Mouse (Mus musculus) stomach, postnatal 0 days (tissue): Measurements from ENCODE around the gene Mrpl58. TPM values are rescaled to one million over a fixed set of nuclear protein-coding genes. Genes with fewer than 3 reads are reported as not detected.

Experiments used
- ATAC-seq: fragments of 200-750 bp; cut with Nextera tagmentation; 2 replicates; pipeline ENCODE4 v1.8.0; 2017; ENCODE audit not compliant: low FRiP score, low TSS enrichment
- DNase-seq: peaks from one replicate; pipeline ENCODE4 v3.0.0-alpha.2; 2016; ENCODE audit warnings: low spot score
- H3K27ac ChIP-seq: fragments of 300-500 bp; sonication (generic); replicated peaks from 2 replicates; pipeline ENCODE4 v1.5.1; 2014; ENCODE audit warnings: mild to moderate bottlenecking, control low read depth
- H3K27me3 ChIP-seq: fragments of 300-500 bp; sonication (generic); 2 replicates; pipeline ENCODE4 v1.6.1; 2014; ENCODE audit warnings: low read length; ENCODE audit not compliant: control insufficient read depth, insufficient read depth
- H3K36me3 ChIP-seq: fragments of 300-500 bp; sonication (generic); 2 replicates; pipeline ENCODE4 v1.6.1; 2014; ENCODE audit warnings: low read length, mixed read lengths; ENCODE audit not compliant: control insufficient read depth, insufficient read depth
- H3K4me1 ChIP-seq: fragments of 300-500 bp; sonication (generic); replicated peaks from 2 replicates; pipeline ENCODE4 v1.6.1; 2014; ENCODE audit warnings: antibody characterized with exemption; ENCODE audit not compliant: control insufficient read depth, insufficient read depth
- H3K4me2 ChIP-seq: fragments of 300-500 bp; sonication (generic); replicated peaks from 2 replicates; pipeline ENCODE4 v1.6.1; 2014; ENCODE audit warnings: low read depth, mild to moderate bottlenecking, control low read depth, moderate library complexity
- H3K4me3 ChIP-seq: fragments of 300-500 bp; sonication (generic); 2 replicates; pipeline ENCODE4 v1.5.1; 2014; ENCODE audit warnings: low read depth, low read length, control low read depth
- H3K9ac ChIP-seq: fragments of 300-500 bp; sonication (generic); 2 replicates; pipeline ENCODE4 v1.6.1; 2014; ENCODE audit warnings: mild to moderate bottlenecking, low read length, control low read depth, mixed read lengths
- H3K9me3 ChIP-seq: fragments of 300-500 bp; sonication (generic); 2 replicates; pipeline ENCODE4 v1.6.1; 2016; ENCODE audit warnings: low read length; ENCODE audit not compliant: control insufficient read depth
- CTCF ChIP-seq: IDR thresholded peaks from 2 replicates; pipeline ENCODE4 v1.5.1; 2016; ENCODE audit warnings: antibody characterized with exemption, low read depth, mild to moderate bottlenecking, moderate library complexity
- EP300 ChIP-seq: optimal IDR thresholded peaks from 2 replicates; pipeline ENCODE3; 2016; ENCODE audit warnings: antibody characterized with exemption
- WGBS: fragments of 180-500 bp; shearing (Covaris S2); extraction: QIAGEN DNeasy Blood & Tissue Kit; methylation state at CpG from one replicate; pipeline ENCODE4 v1.1.7; 2014; 5-methylcytosine and 5-hydroxymethylcytosine counted together
- polyA plus RNA-seq: library from polyadenylated mRNA; unstranded; fragments of >200 nt; fragmentation: Nextera tagmentation; extraction: Ambion mirVana; gene quantifications from 2 replicates; pipeline ENCODE4 v1.2.1, GENCODE M21; 2015

Mrpl58 gene
- polyA plus RNA-seq, 1 experiment from 2014 or later: 144 TPM

DNA sequence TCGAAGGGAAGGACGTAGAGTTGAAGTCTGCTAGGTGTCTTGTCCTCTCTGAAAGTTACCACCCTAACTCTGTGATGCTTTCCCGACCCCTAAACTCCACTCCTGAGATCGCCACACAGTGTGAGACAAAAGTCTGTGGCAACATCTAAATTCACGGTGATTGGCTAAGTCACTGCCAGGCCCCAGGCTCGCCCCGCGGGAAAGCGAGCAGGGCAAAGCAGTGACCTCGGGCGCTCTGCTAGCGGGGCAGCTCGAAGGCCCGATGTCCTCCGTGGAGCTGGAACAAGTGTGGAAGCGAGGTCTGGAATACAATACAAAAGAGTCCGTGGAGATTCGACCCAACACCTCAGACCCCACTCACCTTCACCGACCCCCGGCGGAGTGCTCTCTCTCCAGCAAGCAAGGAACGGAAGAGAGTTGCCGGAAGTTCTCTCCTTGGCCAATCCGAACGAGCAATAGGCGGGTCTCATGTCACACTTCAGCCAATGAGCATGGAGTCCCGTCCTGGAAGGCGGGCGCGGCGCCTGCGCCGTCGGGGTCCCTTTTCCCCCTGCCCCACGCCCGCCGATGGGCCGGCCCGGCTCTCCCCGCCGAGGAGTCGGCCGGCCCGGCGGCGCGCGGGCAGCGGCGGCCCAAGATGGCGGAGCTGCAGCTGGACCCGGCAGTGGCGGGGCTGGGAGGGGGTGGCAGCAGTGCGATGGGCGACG is 16.1 kb downstream of the Mrpl58 start, which contains the start of the genes Atp5h and Kctd2:
Gene Atp5h (minus strand): TSS at position 432 of the 707 bp plus-strand sequence.
Gene Kctd2 (plus strand): TSS at position 598 of the 707 bp plus-strand sequence.
- Histone ChIP-seq H3K4me1 (peaks cover 8% of the 10 kb centered on the region; the same call in 1 of the 2 replicates), H3K36me3 (peaks cover 6% of the 10 kb centered on the region), H3K27ac (peak within 1 kb of the TSS; percentile 87), H3K4me3 (peak within 1 kb of the TSS; percentile 88), H3K9me3 (no peaks in the 10 kb centered on the region), H3K9ac (peak within 1 kb of the TSS; percentile 92), H3K4me2 (peak within 1 kb of the TSS; percentile 97), H3K27me3 (no peaks in the 10 kb centered on the region)
- peak; percentile 97 for ATAC-seq
- under 1% methylated on average over 42 of the region's 56 CpGs for WGBS
- peak; percentile 96 for DNase-seq
- no peak for TF ChIP-seq EP300
- TF ChIP-seq CTCF: no peak

DNA sequence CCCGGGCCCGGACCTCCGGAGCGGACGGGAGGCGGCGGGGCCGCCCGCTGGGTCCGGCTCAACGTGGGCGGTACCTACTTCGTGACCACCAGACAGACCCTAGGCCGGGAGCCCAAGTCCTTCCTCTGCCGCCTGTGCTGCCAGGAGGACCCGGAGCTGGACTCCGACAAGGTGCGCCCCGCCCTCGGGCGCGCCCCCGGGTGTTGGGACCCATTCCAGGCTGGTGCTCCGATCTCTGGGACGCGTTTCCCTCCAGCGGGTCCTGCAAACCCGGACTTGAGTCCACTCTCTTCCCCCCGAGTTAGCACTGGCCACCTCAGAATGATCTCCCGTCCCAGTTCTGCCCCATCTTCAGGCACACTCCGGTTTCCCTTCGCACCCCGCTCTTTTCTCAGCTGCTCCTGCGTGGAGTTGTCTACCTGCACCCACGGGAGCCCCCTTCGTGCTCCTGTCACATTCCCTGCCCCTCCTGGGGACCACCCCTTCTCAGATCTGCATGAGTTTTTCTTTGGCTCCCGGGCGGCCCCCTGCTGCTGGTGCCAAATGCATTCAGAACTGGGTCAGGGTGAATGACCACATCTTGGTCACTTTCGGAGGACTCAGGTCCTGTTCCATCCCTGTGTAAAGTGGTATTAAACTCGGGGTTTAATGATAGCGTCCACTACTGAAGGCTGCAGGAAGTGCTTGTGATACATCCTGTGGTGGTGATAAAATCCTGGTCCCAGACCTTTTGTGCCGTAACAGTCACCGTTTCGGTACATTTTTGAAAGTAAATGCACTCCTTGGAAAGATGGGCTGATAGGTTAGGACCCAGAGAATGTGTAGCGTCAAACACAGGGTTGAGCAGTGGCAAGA is 17.0 kb downstream of the Mrpl58 start:
- ATAC-seq (peak; percentile 56), DNase-seq (peak; percentile 81)
- Histone ChIP-seq H3K4me1 (peaks cover 8% of the 10 kb centered on the region; the same call in 1 of the 2 replicates), H3K4me2 (peak overlapping the region; percentile 97), H3K27ac (peak overlapping the region; percentile 87), H3K9me3 (no peaks in the 10 kb centered on the region), H3K36me3 (peaks cover 6% of the 10 kb centered on the region), H3K9ac (peak overlapping the region; percentile 92), H3K27me3 (no peaks in the 10 kb centered on the region), H3K4me3 (peak overlapping the region; percentile 88)
- WGBS: 1% methylated on average over 32 of the region's 45 CpGs
- no peak for TF ChIP-seq EP300
- TF ChIP-seq CTCF: 0 out of 2 replicates have a peak, but pooled peaks have one; percentile 5

DNA sequence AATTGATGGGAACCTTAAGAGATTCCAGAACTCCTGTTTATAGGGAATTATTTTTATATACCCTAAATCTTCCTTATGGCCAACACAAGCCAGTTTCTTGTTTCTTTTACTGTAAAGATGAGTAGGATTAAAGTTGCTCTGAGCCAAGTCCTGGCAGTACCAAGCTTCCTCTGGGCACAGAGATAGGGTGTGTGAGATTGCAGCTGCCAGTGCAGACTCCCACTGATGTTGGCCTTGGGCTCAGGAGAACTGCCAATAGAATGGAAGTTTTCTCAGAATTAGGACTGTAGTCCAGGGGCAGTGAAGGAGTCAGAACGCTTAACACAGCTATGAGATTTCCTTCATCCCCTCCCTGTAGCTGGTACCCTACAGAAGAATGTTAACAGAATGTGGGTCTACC is 17.8 kb downstream of the Mrpl58 start:
- Histone ChIP-seq H3K9ac (no peak overlapping the region), H3K36me3 (peaks cover 4% of the 10 kb centered on the region), H3K4me3 (peak overlapping the region; percentile 88; the same call in 1 of the 2 replicates), H3K27me3 (no peaks in the 10 kb centered on the region), H3K27ac (no peak overlapping the region), H3K4me1 (peaks cover 8% of the 10 kb centered on the region; the same call in 1 of the 2 replicates), H3K9me3 (no peaks in the 10 kb centered on the region), H3K4me2 (peak overlapping the region; percentile 97; the same call in 1 of the 2 replicates)
- DNase-seq (no peak), ATAC-seq (no peak)
- 28% methylated on average over 1 of the region's 1 CpGs for WGBS
- TF ChIP-seq CTCF (no peak), EP300 (no peak)

DNA sequence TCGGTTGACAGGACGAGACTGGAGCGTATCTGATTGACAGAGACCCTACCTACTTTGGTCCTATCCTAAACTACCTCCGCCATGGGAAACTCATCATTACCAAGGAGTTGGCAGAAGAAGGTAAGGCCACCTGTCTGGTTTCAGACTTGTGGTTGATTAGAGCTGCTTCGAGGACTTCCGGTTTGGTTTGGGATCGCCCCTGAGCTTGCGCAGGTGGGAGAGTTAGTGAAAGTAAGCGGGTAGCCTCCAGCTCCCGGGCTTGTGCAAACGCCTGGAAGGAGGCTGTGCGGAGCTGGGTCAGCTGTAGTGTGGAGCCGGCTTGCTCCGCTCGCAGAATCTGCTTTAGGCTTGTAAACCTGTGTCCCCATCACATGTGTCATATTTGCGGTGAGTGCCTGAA is 18.4 kb downstream of the Mrpl58 start:
- H3K27me3 ChIP-seq: no peaks in the 10 kb centered on the region
- no peak overlapping the region for H3K4me3 ChIP-seq
- WGBS: 84% methylated on average over 16 of the region's 16 CpGs
- 0 out of 2 replicates have a peak overlapping the region, but pooled peaks have one; percentile 11 for H3K4me2 ChIP-seq
- H3K9me3 ChIP-seq: no peaks in the 10 kb centered on the region
- peaks cover 3% of the 10 kb centered on the region; the same call in 1 of the 2 replicates for H3K36me3 ChIP-seq
- TF ChIP-seq CTCF (no peak), EP300 (no peak)
- no peak overlapping the region for H3K9ac ChIP-seq
- no peak for DNase-seq
- no peak for ATAC-seq
- H3K4me1 ChIP-seq: peaks cover 8% of the 10 kb centered on the region; the same call in 1 of the 2 replicates
- no peak overlapping the region for H3K27ac ChIP-seq

GRCm38 (mm10) chr11:115423091-115423490 is 19.5 kb downstream of the Mrpl58 start:
- WGBS: 71% methylated on average over 3 of the region's 3 CpGs
- no peak overlapping the region for H3K4me3 ChIP-seq
- peaks cover 3% of the 10 kb centered on the region; the same call in 1 of the 2 replicates for H3K36me3 ChIP-seq
- no peak overlapping the region for H3K9ac ChIP-seq
- DNase-seq (no peak), ATAC-seq (no peak)
- H3K4me1 ChIP-seq: peaks cover 8% of the 10 kb centered on the region; the same call in 1 of the 2 replicates
- no peak for TF ChIP-seq CTCF
- TF ChIP-seq EP300: no peak
- no peaks in the 10 kb centered on the region for H3K9me3 ChIP-seq
- H3K4me2 ChIP-seq: no peak overlapping the region
- H3K27me3 ChIP-seq: no peaks in the 10 kb centered on the region
- no peak overlapping the region for H3K27ac ChIP-seq
